Mouse (Mus musculus) C2C12 (cell line): ENCODE data around the gene Cnn3.

Source experiments
- CEBPB ChIP-seq: IDR thresholded peaks from one replicate; pipeline ENCODE4 v1.6.1; 2011; ENCODE audit warnings: low read depth, mild to moderate bottlenecking, control low read depth, moderate library complexity
- CTCF ChIP-seq: IDR thresholded peaks from one replicate; pipeline ENCODE4 v1.5.1; 2011; ENCODE audit not compliant: control insufficient read depth, insufficient read depth, insufficient read length

DNA sequence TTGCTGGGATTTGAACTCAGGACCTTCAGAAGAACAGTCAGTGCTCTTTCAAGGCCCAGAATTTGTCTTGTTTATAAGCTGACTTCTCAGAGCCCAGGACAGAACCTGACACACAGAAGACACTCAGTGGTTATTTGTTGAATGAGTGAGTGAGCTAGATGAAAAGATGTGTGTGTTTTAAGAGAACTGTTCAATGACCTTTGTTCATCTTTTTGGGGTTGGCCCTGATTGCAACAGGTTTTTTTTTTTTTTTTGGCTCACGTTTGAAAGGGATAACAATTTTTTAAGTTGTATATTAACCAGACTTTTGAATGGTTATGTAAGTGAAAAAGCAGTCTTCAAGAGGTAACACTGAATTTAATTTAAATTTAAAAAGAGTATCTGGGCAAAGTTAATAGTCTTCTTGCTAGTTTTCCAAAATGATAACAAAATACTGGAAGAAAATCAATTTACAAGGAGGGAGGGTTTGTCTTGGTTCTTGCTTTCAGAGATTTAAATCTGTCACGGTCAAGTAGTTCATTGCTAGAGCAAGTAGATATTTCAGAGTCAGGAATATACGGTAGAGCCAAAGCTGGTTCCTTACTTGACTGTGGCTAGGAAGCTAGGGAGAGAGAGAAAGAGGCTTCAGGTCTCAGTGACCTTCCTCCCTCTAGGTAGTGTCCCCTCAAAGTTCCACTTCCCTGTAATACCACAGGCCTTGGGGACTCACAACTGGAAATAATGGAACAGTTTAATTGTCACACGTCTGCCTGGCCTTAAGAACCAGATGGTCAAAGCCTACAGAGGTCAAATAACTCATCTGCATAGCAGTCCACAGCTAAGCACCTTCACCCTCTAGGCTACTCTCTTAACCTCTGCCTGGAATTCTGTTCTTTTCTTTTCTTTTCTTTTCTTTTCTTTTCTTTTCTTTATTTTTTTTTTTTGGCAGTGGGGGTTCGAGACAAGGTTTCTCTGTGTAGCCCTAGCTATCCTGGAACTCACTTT is 9.8 kb upstream of the Cnn3 start:
- no peak for TF ChIP-seq CEBPB
- TF ChIP-seq CTCF: no peak
